Mouse (Mus musculus): ENCODE measurements at regions not wholly inside any gene's neighbourhood (a gene's known extent, or its start where the extent isn't known, plus 50 kb on each side); places are given as distances from the start of the nearest gene placed in this dataset.

- DNase-seq (ENCODE audit: low spot score in 2 of 2): no peak
- intact Hi-C loops (cut with DNase I): no loop called here
Measured at GRCm38 (mm10) chr15:69224619-69225587, 2724.2 kb upstream of the Lrrc6 start.

- no peak for DNase-seq (ENCODE audit: low spot score in 2 of 2)
- intact Hi-C loops (cut with DNase I): no loop called here
Measured at GRCm38 (mm10) chr15:69223411-69223810, 2722.7 kb upstream of the Lrrc6 start.

- intact Hi-C loops (cut with DNase I): no loop called here
Measured at GRCm38 (mm10) chr15:69222391-69222790, 2721.7 kb upstream of the Lrrc6 start.

More at GRCm38 (mm10) chr15:69222391-69222790, 2721.7 kb upstream of the Lrrc6 start:
- no peak for DNase-seq (ENCODE audit: low spot score in 2 of 2)
